Mouse (Mus musculus) T-helper 1 cell (primary cell): ENCODE measurements around the gene Syvn1.

Experiments
- in situ Hi-C: fragments of 300-600 bp; cut with MboI, MseI; formaldehyde crosslinking; loops from one replicate; pipeline ENCODE4 v1.15.1; 2025; ENCODE audit warnings: high pct_unique_total_duplicates

The Syvn1 gene

GRCm38 (mm10) chr19:6046294-6047153 lies at the start of gene Syvn1:
Gene Syvn1 (plus strand): TSS chr19:6046576.
- in situ Hi-C loops, result loop anchor here (5.0 to 10.0 kb wide), 2 partner anchors 36 to 628 kb away; partner anchors contain the start of genes Cdca5, Gm28374, Tmem262 and Zfpl1

GRCm38 (mm10) chr19:5998180-5998579 lies 48.2 kb upstream of the Syvn1 start:
- in situ Hi-C loops, result no loop called here

DNA sequence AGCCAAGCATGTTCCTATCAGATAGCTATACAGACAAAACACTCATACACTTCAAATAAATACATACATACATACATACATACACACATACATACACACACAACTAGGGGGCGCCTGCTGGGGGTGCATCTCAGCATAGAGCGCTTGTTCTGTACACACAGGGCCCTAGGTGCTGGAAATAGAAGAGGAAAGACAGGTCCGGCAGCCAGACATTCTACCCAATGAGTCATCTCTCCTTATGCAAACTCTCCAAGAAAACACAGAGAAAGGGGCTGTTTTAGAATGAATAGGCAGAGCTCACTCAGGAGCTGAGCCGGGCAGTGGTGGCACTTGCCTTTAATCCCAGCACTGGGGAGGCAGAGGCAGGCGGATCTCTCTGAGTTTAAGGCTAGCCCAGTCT lies 46.4 kb upstream of the Syvn1 start:
- in situ Hi-C loops, result no loop called here

- in situ Hi-C loops, result no loop called here
Measured at GRCm38 (mm10) chr19:6005541-6005940, 40.8 kb upstream of the Syvn1 start.

GRCm38 (mm10) chr19:6007013-6007412 lies 39.4 kb upstream of the Syvn1 start:
- in situ Hi-C loops, result no loop called here

DNA sequence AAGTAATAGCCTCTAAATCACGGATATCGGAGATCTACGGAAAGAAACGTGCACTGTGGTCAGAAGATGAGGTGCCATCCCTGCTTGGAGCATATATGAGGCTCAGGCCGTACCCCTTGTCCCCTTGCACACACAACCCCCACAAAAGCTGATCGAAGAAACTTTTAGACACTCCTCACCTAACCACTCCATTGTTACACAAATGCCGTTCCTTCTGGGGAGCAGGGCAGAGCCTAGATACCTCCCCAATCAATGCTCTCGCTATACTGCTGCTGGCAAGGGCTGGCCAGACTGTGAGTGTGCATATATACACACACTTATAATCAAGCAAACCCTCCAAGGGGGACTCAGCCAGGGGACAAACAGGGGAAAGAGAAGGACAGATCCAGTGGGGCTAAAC lies 37.2 kb upstream of the Syvn1 start:
- in situ Hi-C loops, result no loop called here

GRCm38 (mm10) chr19:6013691-6014090 lies 32.7 kb upstream of the Syvn1 start:
- in situ Hi-C loops, result no loop called here

DNA sequence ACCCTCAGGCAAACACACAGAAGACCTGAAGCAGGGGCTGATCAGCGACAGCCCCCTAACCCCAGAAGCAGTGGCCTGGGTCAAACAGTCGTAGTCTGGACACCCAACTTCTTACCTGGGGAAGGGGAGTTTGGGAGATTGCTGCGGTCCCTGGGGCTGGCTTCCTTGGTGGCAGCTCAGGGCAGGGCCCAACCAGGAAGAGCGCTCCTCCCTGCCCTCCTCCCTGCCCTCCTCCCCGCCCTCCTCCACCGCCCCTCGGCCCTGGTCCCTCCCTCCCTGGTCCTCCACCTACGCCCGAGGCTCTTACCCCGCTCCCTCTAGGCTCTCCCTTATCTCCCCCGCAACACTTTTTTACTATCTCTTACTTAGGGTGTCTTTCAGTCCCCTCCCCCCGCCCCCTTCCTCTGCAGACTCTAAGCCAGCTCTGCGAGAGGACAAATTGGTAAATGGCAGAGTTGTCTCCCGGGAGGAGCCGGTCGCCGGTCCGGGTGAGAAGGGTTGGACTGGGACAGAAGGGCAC lies 31.3 kb upstream of the Syvn1 start:
- in situ Hi-C loops, result loop anchor here (5.0 kb wide), 1 partner anchor 53 kb away; the partner anchor contains the start of gene Pola2

DNA sequence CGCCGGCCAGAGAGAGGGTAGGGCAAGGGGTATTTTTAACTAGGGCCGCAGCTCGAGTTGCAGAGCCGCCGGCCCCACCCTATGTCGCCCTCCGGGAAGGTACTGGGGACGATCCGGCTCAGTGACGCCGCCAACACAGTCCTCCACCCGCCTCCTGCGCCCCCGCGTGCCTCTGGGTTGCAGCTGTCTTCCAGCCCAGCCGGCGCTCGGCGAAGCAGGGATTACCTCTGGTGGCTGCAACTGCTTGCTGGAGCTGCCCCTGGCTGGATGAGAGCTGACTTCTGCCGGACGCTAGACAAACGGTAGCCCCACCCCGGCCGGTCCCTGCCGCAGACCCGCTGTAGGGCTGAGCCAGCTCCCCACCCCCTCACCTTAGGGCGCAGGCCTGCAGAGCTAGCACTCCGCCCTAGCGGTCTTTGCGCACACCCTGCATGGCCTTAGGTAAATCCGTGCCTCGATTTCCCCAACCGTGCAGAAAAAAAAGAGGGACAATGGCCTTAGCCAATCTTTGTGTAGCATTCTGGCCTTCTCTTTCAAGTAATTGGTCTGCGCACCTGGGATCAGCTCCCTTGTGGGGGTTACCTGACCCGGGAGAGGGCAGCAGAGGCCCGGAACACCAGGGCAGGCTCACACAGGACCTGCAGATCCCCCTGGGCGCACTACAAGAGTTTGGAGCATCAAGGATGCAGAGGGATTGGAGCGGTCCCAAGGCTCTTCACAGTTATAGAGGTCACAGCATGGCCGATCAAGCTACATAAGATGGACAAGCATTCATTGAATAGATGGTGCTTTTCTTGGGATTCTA lies 30.7 kb upstream of the Syvn1 start, which contains the start of gene Capn1:
Gene Capn1 (minus strand): TSS at position 387 of the 805 bp plus-strand sequence.
- in situ Hi-C loops, result loop anchor here (5.0 kb wide), 1 partner anchor 53 kb away; the partner anchor contains the start of gene Pola2

DNA sequence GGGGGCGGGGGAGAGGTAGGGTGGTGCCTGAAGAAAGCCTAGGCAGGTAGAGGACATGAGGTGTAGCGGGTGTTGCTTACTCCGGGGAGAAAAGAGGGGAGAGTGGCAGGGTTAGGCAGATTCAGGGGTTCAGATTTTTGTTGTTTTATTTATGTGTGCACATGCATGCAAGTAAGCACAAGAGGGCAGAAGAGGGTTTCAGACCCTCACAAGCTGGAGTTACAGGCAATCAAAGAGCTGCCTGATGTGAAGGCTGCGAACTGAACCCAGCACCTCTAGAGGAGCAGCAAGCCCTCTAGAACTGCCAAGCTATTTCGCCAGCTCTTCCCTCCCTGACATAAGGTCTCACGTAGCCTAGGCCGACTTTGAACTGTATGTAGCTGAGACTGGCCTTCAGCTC lies 29.8 kb upstream of the Syvn1 start:
- in situ Hi-C loops, result loop anchor here (5.0 kb wide), 1 partner anchor 54 kb away; the partner anchor contains the start of gene Pola2

DNA sequence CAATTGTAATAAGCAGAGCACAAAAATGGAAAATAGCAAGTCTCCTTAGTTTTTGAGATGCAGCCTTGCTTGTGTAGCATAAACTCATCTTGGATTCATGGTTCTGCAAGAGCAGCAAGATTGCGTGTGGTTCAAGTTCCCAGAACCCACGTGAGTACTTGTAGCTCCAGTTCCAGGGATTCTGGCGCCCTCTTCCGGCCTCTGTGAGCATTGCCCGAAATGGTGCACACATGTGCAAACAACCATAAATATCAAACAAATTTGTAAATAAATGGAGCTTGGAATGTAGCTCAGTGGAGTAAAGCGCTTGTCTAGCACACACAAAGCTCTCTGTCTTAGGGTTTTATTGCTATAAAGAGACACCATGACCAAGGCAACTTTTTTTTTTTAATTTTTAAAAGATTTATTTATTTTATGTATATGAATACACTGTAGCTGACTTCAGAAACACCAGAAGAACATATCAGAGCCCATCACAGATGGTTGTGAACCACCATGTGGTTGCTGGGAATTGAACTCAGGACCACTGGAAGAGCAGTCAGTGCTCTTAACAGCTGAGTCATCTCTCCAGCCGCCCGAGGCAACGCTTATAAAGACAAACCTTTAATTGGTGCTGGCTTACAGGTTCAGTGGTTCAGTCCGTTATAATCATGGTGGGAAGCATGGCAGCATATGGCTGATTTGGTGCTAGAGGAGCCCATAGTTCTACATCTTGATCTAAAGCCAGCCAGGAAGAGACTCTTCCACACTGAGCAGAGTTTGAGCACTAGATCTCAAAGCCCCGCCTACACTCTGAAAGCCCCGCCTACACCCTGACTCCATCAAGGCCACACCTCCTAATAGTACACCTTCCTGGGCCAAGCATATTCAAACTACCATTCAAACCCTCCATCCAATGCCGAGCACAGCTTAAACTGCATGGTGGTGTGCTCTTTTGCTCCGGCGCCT lies 28.0 kb upstream of the Syvn1 start:
- in situ Hi-C loops, result loop anchor here (5.0 kb wide), 1 partner anchor 56 kb away; the partner anchor contains the start of gene Pola2

DNA sequence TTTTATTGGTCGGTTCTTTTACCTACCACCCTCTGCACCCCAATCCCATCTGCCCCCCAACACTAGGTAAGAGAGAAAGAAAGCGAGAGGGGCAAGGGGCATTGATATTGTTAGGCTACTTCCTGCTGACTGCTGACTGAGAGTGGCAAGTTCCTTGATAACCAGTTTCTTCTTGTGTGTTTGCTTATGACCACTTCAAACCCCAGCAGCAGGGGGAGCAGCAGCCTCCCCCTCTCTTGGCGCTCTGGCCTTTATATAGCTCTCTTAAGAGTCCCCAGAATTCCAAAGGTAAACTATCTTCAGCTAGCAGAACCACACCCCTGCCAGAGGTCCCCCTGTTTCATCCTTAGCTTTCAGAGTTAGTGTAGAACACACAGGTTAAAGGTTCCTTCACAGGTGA lies 26.1 kb upstream of the Syvn1 start:
- in situ Hi-C loops, result no loop called here

DNA sequence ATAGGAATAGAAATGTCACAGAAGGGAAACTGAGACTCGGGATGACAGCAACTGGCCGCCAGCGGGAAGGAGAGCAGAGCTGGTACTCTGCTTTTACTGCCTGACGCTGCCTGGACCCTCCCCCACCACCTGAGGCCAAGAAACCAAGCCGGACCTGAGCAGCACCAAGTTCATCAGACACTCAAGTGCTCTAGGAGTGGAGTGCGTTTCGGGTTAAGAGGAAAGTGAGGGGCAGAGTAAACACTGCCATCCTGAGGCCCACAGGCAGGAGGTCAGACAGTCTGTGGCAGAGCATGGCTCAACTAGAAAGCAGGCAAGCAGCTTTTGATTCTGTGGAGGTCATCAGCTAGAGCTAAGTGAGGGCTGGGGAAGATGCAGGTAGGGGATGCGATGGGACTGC lies 23.3 kb upstream of the Syvn1 start:
- in situ Hi-C loops, result no loop called here

GRCm38 (mm10) chr19:6023930-6024329 lies 22.4 kb upstream of the Syvn1 start:
- in situ Hi-C loops, result no loop called here

DNA sequence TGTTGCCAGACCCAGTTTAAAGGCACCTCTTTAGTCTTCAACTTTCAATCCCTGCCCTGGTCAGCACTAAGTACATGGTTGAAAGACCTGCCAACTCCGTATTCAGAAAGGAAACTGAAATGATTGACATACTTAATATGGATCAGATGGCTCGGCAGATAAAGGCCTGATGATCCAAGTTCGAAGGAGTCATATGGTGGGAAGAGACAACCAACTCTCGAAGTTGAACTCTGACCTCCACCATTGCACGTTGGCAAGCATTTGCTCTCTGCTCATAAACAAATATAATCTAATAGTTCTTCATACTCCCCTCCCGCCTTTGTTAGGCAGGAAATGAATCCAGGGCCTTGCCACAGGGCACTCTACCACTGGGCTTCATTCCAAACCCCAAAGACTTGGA lies 17.4 kb upstream of the Syvn1 start:
- in situ Hi-C loops, result no loop called here

DNA sequence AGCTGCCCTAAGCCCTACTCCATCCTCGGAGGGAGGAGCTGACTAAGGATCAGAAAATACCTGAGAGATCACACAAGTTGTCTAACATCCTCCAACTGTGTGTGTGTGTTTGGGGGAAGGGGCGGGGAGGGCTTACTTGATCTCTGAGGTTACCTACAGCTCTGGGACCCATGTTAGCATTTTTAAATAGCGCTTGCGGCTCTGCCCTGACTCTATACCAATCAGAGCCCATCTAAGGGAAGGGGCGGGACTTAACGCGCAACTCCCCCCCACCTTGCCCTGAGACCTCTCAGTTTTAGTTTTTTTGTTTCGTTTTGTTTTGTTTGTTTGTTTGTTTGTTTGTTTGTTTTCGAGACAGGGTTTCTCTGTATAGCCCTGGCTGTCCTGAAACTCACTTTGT lies 16.9 kb upstream of the Syvn1 start:
- in situ Hi-C loops, result no loop called here

DNA sequence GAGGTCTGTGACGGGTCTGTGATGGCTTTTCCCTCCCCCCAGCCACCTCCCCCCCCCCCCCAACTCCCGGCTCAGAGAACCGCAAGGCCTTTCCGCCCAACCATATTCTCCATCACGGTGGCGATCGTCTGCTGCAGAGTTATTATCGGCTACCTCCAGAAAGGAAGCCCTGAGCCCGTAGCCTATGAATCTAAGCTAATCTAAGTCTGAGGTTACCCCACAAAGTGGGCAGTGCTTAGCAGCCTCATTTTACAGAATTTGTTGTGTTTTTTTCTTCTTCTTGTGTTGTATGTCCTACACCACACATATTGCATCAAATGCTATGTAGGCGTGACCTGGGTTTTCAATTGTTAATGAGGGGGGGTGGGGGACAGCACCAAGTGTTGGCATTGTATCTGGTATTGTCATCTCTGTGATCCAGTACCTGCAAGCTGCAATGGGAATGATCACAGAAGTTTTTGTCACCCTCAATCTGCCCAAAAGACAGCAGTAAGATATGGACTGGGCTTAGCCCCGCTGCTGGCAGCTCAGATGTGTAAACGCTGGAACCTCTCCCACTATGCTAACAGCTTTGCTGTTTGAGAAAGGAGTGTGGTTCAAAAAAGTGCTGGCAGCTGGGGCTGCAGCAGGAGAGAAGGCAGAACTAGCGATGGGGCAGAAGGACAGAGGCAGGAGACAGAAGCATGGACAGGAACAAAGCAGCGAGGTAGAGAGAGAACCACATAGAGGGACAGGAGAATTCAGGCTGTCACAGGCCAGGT lies 15.7 kb upstream of the Syvn1 start:
- in situ Hi-C loops, result loop anchor here (10.0 kb wide), 1 partner anchor 276 kb away; no protein-coding TSS in a partner anchor

- in situ Hi-C loops, result loop anchor here (5.0 to 10.0 kb wide), 2 partner anchors 96 to 281 kb away; no protein-coding TSS in a partner anchor
Measured at GRCm38 (mm10) chr19:6035966-6036585, 10.3 kb upstream of the Syvn1 start.

- in situ Hi-C loops, result loop anchor here (5.0 to 10.0 kb wide), 2 partner anchors 95 to 283 kb away; no protein-coding TSS in a partner anchor
Measured at GRCm38 (mm10) chr19:6037695-6038094, 8.7 kb upstream of the Syvn1 start.
